Mouse (Mus musculus): Measurements from ENCODE around the gene Otud7b.
"Not testable (repeated sequence)": the region's sequence is repeated elsewhere in the genome, so short reads cannot be mapped to it uniquely, and the experiment has no call there.

Gene Otud7b

DNA sequence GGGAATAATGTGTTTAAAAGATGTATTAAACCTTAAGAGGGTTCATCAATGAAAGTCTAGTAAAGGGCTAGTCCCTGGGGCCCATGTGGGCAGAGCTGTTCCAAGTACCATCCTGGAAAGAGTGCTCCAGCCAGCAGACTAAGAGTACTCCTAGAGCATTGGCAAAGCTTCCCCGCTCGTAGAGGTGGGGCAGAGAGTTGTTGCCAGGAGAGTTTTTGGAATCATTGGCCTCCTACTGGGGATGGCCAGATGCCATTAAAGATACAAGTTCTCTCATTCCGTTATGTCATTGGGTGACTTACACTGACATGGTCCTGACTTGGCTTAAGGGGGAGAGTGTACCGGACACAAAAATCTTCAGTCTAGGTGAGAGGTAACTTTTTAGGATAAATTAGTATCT is 75.2 kb downstream of the Otud7b start:
- no peak for DNase-seq (ENCODE audit: low read depth, low spot score)

- peak; percentile 56 for DNase-seq (ENCODE audit: low read depth, low spot score)
Measured at GRCm38 (mm10) chr3:96180727-96181477, 76.6 kb downstream of the Otud7b start, which contains the start of gene Sv2a. Gene Sv2a, plus strand, starts transcription at chr3:96181151.

GRCm38 (mm10) chr3:96181510-96182381 is 77.4 kb downstream of the Otud7b start:
- no peak for DNase-seq (ENCODE audit: low read depth, low spot score)

- no peak for DNase-seq (ENCODE audit: low read depth, low spot score)
Measured at GRCm38 (mm10) chr3:96182382-96182776, 78.1 kb downstream of the Otud7b start.

DNA sequence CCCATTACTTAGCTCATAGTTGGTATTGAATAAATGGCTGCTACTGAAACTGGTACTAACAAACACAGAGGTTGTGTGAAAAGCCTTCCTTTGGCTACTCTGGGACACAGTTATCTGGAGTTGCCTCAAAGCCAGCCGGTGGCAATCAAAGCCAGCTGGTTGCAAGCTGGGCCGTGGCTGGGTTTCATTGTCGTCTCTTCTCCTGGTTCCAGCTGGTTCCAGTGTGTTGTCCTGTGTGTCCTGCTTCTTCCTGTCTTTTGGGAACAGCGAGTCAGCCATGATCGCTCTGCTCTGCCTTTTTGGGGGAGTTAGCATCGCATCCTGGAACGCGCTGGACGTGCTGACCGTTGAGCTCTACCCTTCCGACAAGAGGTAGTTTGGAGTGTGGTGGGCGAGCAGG is 88.7 kb downstream of the Otud7b start:
- no peak for DNase-seq (ENCODE audit: low read depth, low spot score)

DNA sequence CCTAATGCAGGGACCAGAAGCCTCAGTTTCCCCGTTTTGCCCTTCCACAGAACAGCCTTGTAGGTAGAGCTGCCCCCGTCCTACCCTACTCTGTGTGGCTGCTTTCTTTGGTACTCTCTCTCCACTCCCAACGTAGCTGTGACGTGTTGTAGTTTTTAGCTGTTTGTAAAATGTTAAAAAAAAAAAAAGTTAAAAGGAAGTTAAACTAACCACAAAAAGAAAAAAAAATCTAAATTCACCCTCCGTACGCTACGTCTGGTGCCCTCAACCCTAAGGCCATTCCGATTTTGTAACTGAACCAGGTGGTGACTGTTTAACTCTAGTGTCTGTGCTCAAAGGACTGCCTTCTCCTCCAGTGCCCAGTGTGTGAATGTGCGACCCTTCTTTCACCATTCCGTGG is 90.6 kb downstream of the Otud7b start:
- DNase-seq (ENCODE audit: low read depth, low spot score) = no peak

DNA sequence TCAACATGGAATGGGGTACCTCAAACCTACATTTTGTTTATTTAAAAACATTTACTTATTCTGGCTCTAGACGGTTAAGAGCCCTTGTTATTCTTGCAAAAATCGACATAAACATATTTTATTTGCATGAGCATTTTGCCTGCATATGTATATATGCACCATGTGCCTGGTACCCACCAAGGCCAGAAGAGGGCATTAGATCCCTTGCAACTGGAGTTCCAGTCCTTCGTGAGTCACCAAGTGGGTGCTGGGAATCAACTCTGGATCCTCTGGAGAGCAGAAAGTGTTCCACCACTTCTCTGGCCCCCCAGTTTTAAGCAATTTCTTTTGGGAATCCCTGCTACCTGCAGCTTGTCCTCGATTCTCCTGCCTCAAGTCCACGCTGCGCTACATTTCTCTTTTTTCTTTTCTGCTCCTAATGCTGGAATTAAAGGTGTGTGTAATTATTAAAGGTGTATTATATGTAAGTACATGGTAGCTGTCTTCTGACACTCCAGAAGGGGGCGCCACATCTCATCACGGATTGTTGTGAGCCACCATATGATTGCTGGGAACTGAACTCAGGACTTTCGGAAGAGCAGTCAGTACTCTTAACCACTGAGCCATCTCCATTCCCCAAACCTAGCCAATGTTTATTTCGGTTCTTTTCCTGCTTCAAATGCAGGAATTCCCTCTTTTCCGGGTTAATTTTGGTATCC is 91.4 kb downstream of the Otud7b start:
- DNase-seq (ENCODE audit: low read depth, low spot score) = no peak

DNA sequence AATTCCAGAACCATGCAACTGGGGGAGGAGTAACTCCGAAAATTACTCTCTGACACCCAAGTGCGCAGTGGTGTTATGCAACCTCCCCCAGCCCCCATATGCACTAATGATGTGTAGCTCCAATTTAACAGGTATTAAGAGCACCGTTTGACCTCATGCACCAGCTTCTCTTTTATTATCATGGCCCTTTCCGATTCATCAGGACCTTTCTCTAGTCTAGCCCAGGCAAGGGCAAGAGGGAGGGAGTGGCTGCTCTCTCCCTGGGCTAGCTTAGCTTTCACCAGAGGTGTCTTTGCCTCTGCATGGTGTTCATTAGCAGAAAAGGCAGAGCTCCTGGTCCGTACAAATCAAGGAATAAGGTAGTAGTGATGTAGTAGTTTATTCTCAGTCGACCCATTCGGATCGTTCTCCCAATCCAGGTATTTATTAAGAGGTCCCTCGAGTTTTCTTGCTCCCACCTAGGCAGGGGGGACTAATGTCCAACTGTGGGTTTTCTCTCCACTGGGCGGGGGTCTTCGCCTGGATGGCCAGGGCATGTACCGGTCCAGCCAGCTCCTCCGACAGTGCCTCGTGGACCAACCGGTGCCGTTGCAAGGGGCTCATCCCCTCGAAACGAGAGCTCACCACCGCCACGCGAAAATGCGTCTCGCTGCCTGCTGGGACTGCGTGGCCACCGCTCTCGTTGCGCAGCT is 92.3 kb downstream of the Otud7b start:
- no peak for DNase-seq (ENCODE audit: low read depth, low spot score)

DNA sequence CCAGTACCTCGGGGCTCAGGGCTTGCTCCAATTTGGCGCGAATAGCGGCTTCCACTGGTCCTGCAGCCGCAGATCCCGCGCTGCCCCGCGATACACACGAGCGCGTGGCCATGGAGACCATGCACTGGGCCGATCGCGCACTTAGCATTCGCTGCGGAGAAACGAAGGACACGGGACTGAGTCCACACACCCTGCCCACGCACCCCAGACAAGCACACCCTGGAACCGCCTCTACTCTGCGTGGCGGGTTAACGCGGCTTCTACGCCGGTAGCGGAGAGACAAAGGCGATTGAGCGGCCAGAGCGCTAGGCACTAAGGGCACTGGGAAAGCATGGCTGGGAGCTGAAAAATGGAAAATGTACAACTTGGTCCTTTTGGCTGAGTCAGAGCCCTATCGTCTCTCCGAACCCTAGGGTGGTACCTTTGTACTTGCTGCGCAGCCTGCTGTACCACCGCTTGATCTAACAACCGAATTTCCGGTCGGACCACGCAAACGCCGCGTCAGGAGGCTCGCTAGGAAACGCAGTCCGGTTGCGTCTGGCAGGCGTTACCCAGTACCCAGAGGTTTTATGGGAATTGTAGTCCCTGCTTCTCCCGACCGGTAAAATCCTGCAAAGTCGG is 92.9 kb downstream of the Otud7b start:
- no peak for DNase-seq (ENCODE audit: low read depth, low spot score)

- DNase-seq (ENCODE audit: low read depth, low spot score) = no peak
Measured at GRCm38 (mm10) chr3:96198181-96198580, 93.9 kb downstream of the Otud7b start.

DNA sequence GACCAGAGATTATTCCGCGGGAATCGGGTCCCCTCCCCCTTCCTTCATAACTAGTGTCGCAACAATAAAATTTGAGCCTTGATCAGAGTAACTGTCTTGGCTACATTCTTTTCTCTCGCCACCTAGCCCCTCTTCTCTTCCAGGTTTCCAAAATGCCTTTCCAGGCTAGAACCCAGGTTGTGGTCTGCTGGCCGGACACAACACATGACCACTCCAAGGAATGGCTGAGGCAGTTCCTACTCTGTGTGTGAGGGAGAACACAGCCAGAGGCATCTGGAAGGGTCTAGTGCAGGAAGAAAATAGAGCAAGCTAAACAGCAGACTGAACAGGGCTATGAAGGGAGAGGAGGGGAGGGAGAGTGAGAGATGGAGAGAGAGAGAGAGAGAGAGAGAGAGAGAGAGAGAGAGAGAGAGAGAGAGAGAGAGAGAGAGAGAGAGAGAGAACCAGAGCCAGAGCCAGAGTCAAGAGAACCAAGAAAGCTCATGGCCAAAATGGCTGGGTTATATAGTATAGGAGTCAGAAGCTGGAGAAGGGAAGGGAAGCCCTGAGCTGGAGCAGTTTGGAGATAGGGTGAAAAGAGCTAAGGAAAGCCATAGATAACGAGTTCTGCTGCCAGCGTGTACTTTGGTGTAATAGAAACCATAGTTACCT is 94.4 kb downstream of the Otud7b start:
- DNase-seq (ENCODE audit: low read depth, low spot score) = not testable (repeated sequence)

DNA sequence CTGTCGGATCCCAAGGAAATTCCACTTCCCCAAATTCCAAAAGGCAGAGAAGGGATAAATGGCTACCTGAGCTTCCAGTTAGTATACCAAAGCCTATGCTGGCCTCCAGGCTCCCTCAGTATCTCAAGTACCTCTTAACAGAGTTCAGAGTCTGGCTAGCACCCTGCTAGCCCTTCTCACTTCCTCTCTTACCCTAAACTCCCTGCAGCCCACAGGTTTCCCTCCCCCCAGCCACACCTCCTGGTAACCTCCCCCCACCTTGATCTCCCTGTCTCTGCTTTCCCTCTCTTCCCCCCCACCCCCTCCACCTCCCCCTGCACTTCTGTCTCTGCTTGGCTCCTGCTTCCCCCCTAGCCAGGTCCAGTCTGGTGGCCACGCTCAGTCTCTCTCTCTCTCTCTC is 95.4 kb downstream of the Otud7b start:
- DNase-seq (ENCODE audit: low read depth, low spot score) = no peak

DNA sequence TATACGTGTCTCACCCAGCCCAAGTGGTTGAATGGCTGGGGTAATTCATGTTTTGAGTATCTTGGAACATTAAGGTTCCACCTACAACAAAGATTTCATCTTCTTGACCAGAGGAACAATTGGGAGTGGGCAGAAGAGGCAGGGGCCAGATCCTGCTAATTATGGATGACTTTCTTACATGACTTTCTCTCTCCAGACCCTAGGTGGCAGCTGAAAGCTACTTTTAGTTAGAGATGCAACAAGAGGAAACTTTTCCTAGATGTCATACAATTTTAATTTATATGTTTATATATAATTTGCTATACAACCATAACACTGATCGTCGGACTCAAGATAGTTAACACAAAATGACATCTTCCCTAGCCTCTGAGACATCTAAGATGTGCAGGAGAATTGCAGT is 103.5 kb downstream of the Otud7b start:
- no peak for DNase-seq (ENCODE audit: low read depth, low spot score)

- DNase-seq (ENCODE audit: low read depth, low spot score) = no peak
Measured at GRCm38 (mm10) chr3:96209242-96209641, 104.9 kb downstream of the Otud7b start.
